Mouse (Mus musculus) layer of hippocampus, postnatal 36 days (tissue): ENCODE measurements around the gene Nhp2. TPM values are rescaled to one million over a fixed set of nuclear protein-coding genes. Genes with fewer than 3 reads are reported as not detected.
"Not testable (repeated sequence)": the region's sequence is repeated elsewhere in the genome, so short reads cannot be mapped to it uniquely, and the experiment has no call there.

Experiments
- DNase-seq, 2 experiments: peaks; one replicate each; pipeline ENCODE4 v3.0.0; 2022
- total RNA-seq, 2 experiments: library from RNA; stranded (reverse); gene quantifications; 2 replicates each; pipeline ENCODE4 v1.2.3; 2021

Gene Nhp2
- total RNA-seq, 2 experiments from 2014 or later = 41.8 to 45.5 TPM

- peak; percentile 97 for DNase-seq
Measured at GRCm38 (mm10) chr11:51606447-51607095, 13.0 kb upstream of the Nhp2 start, which contains the start of gene Hnrnpab. TSS of gene Hnrnpab (minus strand) at chr11:51606847.

GRCm38 (mm10) chr11:51607096-51607738 lies 12.3 kb upstream of the Nhp2 start:
- DNase-seq = no peak

GRCm38 (mm10) chr11:51609266-51609909 lies 10.1 kb upstream of the Nhp2 start:
- no peak for DNase-seq

- not testable (repeated sequence) for DNase-seq
Measured at GRCm38 (mm10) chr11:51609940-51610339, 9.6 kb upstream of the Nhp2 start.

- no peak for DNase-seq
Measured at GRCm38 (mm10) chr11:51614256-51614655, 5.3 kb upstream of the Nhp2 start.

- DNase-seq = no peak
Measured at GRCm38 (mm10) chr11:51615129-51615528, 4.4 kb upstream of the Nhp2 start.

- no peak for DNase-seq
Measured at GRCm38 (mm10) chr11:51615601-51616000, 3.9 kb upstream of the Nhp2 start.

- not testable (repeated sequence) for DNase-seq
Measured at GRCm38 (mm10) chr11:51616113-51616512, 3.4 kb upstream of the Nhp2 start.

- peak; percentile 51 to 62 for DNase-seq
Measured at GRCm38 (mm10) chr11:51617693-51618092, 1.8 kb upstream of the Nhp2 start.

GRCm38 (mm10) chr11:51618894-51619408 lies 584 bp upstream of the Nhp2 start:
- no peak for DNase-seq

GRCm38 (mm10) chr11:51620084-51620483 lies 549 bp downstream of the Nhp2 start:
- DNase-seq = no peak

GRCm38 (mm10) chr11:51621776-51622175 lies 2.2 kb downstream of the Nhp2 start:
- no peak for DNase-seq

- peak in 1 of 2 experiments; percentile 45 for DNase-seq
Measured at GRCm38 (mm10) chr11:51622971-51623491, 3.5 kb downstream of the Nhp2 start.

- no peak for DNase-seq
Measured at GRCm38 (mm10) chr11:51625187-51625820, 5.8 kb downstream of the Nhp2 start.

- no peak for DNase-seq
Measured at GRCm38 (mm10) chr11:51627425-51627824, 7.9 kb downstream of the Nhp2 start.

- DNase-seq = no peak
Measured at GRCm38 (mm10) chr11:51627907-51628306, 8.4 kb downstream of the Nhp2 start.

- DNase-seq = peak; percentile 70 to 72
Measured at GRCm38 (mm10) chr11:51629651-51630314, 10.2 kb downstream of the Nhp2 start.

- no peak for DNase-seq
Measured at GRCm38 (mm10) chr11:51632130-51632753, 12.7 kb downstream of the Nhp2 start.

GRCm38 (mm10) chr11:51633200-51633599 lies 13.7 kb downstream of the Nhp2 start:
- not testable (repeated sequence) for DNase-seq

GRCm38 (mm10) chr11:51633721-51634120 lies 14.2 kb downstream of the Nhp2 start:
- DNase-seq = no peak

- DNase-seq = no peak
Measured at GRCm38 (mm10) chr11:51635127-51635524, 15.6 kb downstream of the Nhp2 start.
